Mouse (Mus musculus): ENCODE measurements around the gene Mstn. TPM values are rescaled to one million over a fixed set of nuclear protein-coding genes. Genes with fewer than 3 reads are reported as not detected.

Gene Mstn
- 10 to 100 TPM; 41.3 to 43.2 TPM for total RNA-seq (2021)
- long read RNA-seq, experiment 1, transcript Mstn-201 (3 exons, 2,705 nt), result major isoform, 172 of 183 reads
- long read RNA-seq, experiment 1, partial matches to known transcripts, result 2 of 183 reads
- long read RNA-seq, experiment 1, other reads (novel, unspliced or antisense), result 9 of 183 reads
- long read RNA-seq, experiment 2, transcript Mstn-201 (3 exons, 2,705 nt), result major isoform, 138 of 140 reads
- long read RNA-seq, experiment 2, partial matches to known transcripts, result 2 of 140 reads
- long read RNA-seq, experiment 2, other reads (novel, unspliced or antisense), result 0 of 140 reads

- peak; percentile 35 for DNase-seq (ENCODE audit: low spot score)
Observed at GRCm38 (mm10) chr1:53061340-53061739, at the start of gene Mstn. Gene Mstn (plus strand): TSS chr1:53061640.

GRCm38 (mm10) chr1:53014716-53015115 lies 46.7 kb upstream of the Mstn start:
- DNase-seq (ENCODE audit: low spot score), result peak; percentile 67

- DNase-seq (ENCODE audit: low spot score), result no peak
Observed at GRCm38 (mm10) chr1:53015606-53016005, 45.8 kb upstream of the Mstn start.

GRCm38 (mm10) chr1:53018746-53019505 lies 42.5 kb upstream of the Mstn start:
- no peak for DNase-seq (ENCODE audit: low spot score)

- no peak for DNase-seq (ENCODE audit: low spot score)
Observed at GRCm38 (mm10) chr1:53020079-53020478, 41.4 kb upstream of the Mstn start, which contains the start of gene 1700019D03Rik. Gene 1700019D03Rik (minus strand): TSS chr1:53020179.

- peak; percentile 56 for DNase-seq (ENCODE audit: low spot score)
Observed at GRCm38 (mm10) chr1:53032550-53032949, 28.9 kb upstream of the Mstn start.

- peak; percentile 79 for DNase-seq (ENCODE audit: low spot score)
Observed at GRCm38 (mm10) chr1:53037443-53037871, 24.0 kb upstream of the Mstn start.

- DNase-seq (ENCODE audit: low spot score), result no peak
Observed at GRCm38 (mm10) chr1:53049763-53050427, 11.5 kb upstream of the Mstn start.

- peak; percentile 56 for DNase-seq (ENCODE audit: low spot score)
Observed at GRCm38 (mm10) chr1:53053087-53054022, 8.1 kb upstream of the Mstn start.

- DNase-seq (ENCODE audit: low spot score), result no peak
Observed at GRCm38 (mm10) chr1:53059106-53059505, 2.3 kb upstream of the Mstn start.

- no peak for DNase-seq (ENCODE audit: low spot score)
Observed at GRCm38 (mm10) chr1:53060499-53060898, 941 bp upstream of the Mstn start.

- DNase-seq (ENCODE audit: low spot score), result no peak
Observed at GRCm38 (mm10) chr1:53061871-53062608, 600 bp downstream of the Mstn start.

GRCm38 (mm10) chr1:53063921-53064320 lies 2.5 kb downstream of the Mstn start:
- DNase-seq (ENCODE audit: low spot score), result peak; percentile 55

GRCm38 (mm10) chr1:53069726-53070514 lies 8.5 kb downstream of the Mstn start:
- no peak for DNase-seq (ENCODE audit: low spot score)

GRCm38 (mm10) chr1:53070664-53071175 lies 9.3 kb downstream of the Mstn start:
- no peak for DNase-seq (ENCODE audit: low spot score)

- DNase-seq (ENCODE audit: low spot score), result no peak
Observed at GRCm38 (mm10) chr1:53076656-53077055, 15.2 kb downstream of the Mstn start.

GRCm38 (mm10) chr1:53079876-53080275 lies 18.4 kb downstream of the Mstn start:
- peak; percentile 76 for DNase-seq (ENCODE audit: low spot score)

GRCm38 (mm10) chr1:53080603-53081002 lies 19.2 kb downstream of the Mstn start:
- no peak for DNase-seq (ENCODE audit: low spot score)

GRCm38 (mm10) chr1:53085256-53085655 lies 23.8 kb downstream of the Mstn start:
- peak; percentile 32 for DNase-seq (ENCODE audit: low spot score)

All from gastrocnemius, adult 18-20 months (tissue).